Mouse (Mus musculus): ENCODE data around the gene Tbck. TPM values are rescaled to one million over a fixed set of nuclear protein-coding genes. Genes with fewer than 3 reads are reported as not detected.

Tbck gene
- polyA plus RNA-seq, 1 experiment from 2014 or later = 21.5 TPM

- WGBS = 92% methylated on average over 16 of the region's 16 CpGs
These were observed 203.3 kb downstream of the Tbck start for GRCm38 (mm10) chr3:132887074-132887848.

More at GRCm38 (mm10) chr3:132887074-132887848, 203.3 kb downstream of the Tbck start:
- Histone ChIP-seq H3K27me3 (ENCODE audit: low read depth, poor library complexity, severe bottlenecking) (no peaks in the 10 kb centered on the region), H3K36me3 (no peaks in the 10 kb centered on the region), H3K27ac (replicated peaks) (no peak overlapping the region), H3K9me3 (replicated peaks) (no peaks in the 10 kb centered on the region), H3K4me3 (no peak overlapping the region), H3K4me1 (no peaks in the 10 kb centered on the region)
- no peak for DNase-seq (ENCODE audit: low spot score)

Other genes with a start within 250 kb of the Tbck start
- not detected in 2 replicates for gene Gimd1, start 54.3 kb upstream of the Tbck start, polyA plus RNA-seq (2016; fragmentation: Nextera tagmentation; extraction: Ambion mirVana)
- 77.6 and 79.4 TPM in 2 replicates for gene Aimp1, start 226 bp downstream of the Tbck start, polyA plus RNA-seq (2016; fragmentation: Nextera tagmentation; extraction: Ambion mirVana)